Mouse (Mus musculus) ovary, postnatal 36 days (tissue): ENCODE results near the gene Slc4a8.
"Not testable (repeated sequence)": the region's sequence is repeated elsewhere in the genome, so short reads cannot be mapped to it uniquely, and the experiment has no call there.

ENCODE experiments used
- DNase-seq: peaks from one replicate; pipeline ENCODE4 v3.0.0; 2022; ENCODE audit warnings: low spot score, mixed read lengths

The Slc4a8 gene

GRCm38 (mm10) chr15:100773859-100774258 lies 12.3 kb downstream of the Slc4a8 start:
- not testable (repeated sequence) for DNase-seq

GRCm38 (mm10) chr15:100775189-100776166 lies 13.9 kb downstream of the Slc4a8 start:
- DNase-seq: no peak

- peak; percentile 57 for DNase-seq
Measured at GRCm38 (mm10) chr15:100776424-100776823, 14.9 kb downstream of the Slc4a8 start.

- no peak for DNase-seq
Measured at GRCm38 (mm10) chr15:100777020-100778016, 15.8 kb downstream of the Slc4a8 start.

- peak; percentile 25 for DNase-seq
Measured at GRCm38 (mm10) chr15:100779896-100780295, 18.3 kb downstream of the Slc4a8 start.

GRCm38 (mm10) chr15:100783244-100783987 lies 21.9 kb downstream of the Slc4a8 start:
- DNase-seq: no peak

GRCm38 (mm10) chr15:100790219-100790618 lies 28.7 kb downstream of the Slc4a8 start:
- DNase-seq: no peak

GRCm38 (mm10) chr15:100792324-100792723 lies 30.8 kb downstream of the Slc4a8 start:
- DNase-seq: no peak

- no peak for DNase-seq
Measured at GRCm38 (mm10) chr15:100800914-100801313, 39.4 kb downstream of the Slc4a8 start.

GRCm38 (mm10) chr15:100808062-100808461 lies 46.5 kb downstream of the Slc4a8 start:
- DNase-seq: no peak

GRCm38 (mm10) chr15:100808484-100808883 lies 46.9 kb downstream of the Slc4a8 start:
- DNase-seq: no peak

GRCm38 (mm10) chr15:100810243-100810642 lies 48.7 kb downstream of the Slc4a8 start:
- DNase-seq: no peak

GRCm38 (mm10) chr15:100813501-100813900 lies 52.0 kb downstream of the Slc4a8 start:
- no peak for DNase-seq

GRCm38 (mm10) chr15:100814066-100814465 lies 52.5 kb downstream of the Slc4a8 start:
- peak; percentile 38 for DNase-seq

GRCm38 (mm10) chr15:100815310-100815709 lies 53.8 kb downstream of the Slc4a8 start:
- no peak for DNase-seq

GRCm38 (mm10) chr15:100818860-100819259 lies 57.3 kb downstream of the Slc4a8 start:
- DNase-seq: no peak

GRCm38 (mm10) chr15:100821824-100822223 lies 60.3 kb downstream of the Slc4a8 start:
- DNase-seq: no peak

- not testable (repeated sequence) for DNase-seq
Measured at GRCm38 (mm10) chr15:100822370-100822769, 60.8 kb downstream of the Slc4a8 start.

GRCm38 (mm10) chr15:100825249-100825856 lies 63.8 kb downstream of the Slc4a8 start:
- DNase-seq: no peak

GRCm38 (mm10) chr15:100826076-100826475 lies 64.5 kb downstream of the Slc4a8 start:
- DNase-seq: no peak

- DNase-seq: no peak
Measured at GRCm38 (mm10) chr15:100829775-100830174, 68.2 kb downstream of the Slc4a8 start.
